Mouse (Mus musculus): ENCODE measurements around the gene Phf1.

Gene Phf1

DNA sequence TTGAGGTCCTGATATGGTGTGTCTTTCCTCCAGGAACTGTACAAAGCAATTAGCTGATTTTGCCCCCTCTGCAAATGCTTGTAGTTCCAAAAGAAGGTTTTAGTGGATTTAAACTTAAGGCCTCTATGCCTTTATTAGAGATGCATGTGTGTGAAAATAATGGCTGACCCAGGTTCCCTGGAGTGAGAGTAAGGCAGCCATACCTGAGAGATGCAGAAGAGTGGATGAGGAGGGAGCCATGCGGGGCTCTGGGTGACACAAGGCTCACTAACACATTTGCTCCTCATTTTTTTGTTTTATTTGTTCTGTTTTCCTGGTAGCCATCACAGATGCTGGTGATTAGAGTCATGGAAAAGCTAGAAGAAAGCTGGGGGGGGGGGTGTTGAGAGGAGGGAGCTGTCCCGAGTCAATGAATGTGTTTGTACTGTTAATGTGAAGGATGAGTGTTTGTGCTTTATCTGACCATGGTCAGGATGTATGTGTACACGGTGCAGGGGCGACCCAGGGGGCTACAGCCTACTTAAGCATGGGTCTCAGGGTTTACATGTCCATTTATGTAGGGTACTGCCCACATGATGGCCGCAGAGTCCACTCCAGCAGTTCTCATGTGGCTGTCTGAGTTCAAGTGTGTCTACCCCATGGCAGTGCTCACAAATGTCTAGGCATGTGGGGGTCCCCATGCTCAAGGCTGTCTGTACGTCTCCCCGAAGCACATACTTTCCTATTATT is 17.9 kb downstream of the Phf1 start:
- no peak for DNase-seq (ENCODE audit: extremely low spot score)

DNA sequence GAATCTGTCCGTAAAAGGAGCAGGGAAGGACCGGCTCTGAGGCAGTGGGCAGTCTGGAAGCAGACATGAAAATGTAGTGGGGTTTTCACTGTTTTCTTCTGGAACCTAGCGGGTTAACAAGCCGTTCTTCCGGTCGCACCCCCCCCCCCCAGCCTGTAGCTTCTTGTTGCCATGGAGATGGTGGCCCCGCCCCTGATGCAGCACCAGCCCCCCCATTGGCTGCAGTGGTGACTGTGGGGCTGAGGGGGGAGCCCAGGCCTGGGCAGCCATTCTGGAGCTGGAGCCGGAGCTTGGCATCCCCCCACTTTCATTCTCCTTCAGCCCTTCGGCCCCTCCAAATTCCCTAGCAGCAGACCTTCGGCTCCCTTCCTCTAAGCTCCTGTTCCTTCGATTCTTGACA is 18.6 kb downstream of the Phf1 start:
- DNase-seq (ENCODE audit: extremely low spot score) = peak; percentile 87

DNA sequence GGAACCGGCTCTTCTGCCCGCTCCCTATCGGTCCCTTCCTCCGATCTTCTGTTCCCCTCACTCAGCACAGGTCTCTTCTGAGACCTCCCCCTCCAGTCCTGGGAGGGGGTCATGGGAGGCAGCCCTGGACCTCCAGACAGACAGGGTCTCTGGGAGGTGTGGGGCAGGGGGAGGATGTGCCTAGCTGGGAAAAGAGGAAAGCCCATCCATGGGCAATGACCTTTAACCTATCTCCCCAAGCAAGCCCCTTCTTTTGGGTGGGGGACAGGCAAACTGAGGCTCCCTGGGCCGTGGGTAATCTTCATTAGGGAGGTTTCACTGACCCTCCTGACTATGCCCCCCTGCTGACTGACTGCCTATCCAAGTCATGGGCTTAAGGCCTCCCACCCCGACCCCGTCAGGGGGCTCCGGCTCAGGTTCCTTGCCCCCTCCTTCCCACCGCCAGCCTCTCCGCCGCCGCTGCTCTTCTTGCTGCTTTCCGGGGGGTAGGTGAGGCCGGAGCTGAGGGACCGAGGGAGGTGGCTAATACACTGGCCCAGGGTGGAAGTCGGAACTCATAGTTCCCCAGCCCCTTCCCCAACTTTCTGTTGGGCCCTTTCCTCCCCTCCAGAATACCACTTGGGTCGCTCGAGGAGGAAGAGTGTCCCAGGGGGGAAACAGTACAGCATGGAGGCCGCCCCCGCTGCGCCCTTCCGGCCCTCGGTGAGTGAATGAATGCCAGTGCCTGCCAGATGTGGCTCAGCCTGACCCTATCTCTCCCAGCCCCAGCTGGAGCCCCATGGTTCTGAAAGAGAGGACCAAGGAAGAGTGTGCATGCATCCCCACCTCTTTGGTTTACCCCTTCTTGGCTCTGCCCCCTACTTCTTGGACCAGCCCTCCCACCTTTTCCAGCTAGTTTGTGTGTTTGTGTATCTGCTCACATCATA is 19.4 kb downstream of the Phf1 start:
- DNase-seq (ENCODE audit: extremely low spot score) = peak; percentile 15

DNA sequence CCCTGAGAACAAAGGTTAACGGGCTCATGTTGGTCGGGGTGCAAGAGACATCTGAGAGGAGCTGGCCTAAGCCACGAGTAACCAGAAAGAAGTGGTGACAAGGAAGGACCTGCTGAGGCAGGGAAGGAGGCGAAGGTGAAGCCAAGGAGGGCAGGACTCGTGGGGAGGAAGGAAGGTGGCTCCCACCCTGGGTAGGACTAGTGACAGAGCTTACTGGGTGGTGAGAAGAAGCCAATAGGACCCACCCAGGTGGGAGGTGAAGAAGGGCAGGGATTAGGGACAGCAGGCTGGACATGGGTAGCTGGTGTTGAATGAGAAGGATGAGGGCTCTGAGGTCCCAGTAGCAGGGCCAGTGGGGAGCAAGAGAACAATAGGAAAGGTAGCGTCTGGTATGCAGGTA is 20.3 kb downstream of the Phf1 start:
- DNase-seq (ENCODE audit: extremely low spot score) = peak; percentile 11

DNA sequence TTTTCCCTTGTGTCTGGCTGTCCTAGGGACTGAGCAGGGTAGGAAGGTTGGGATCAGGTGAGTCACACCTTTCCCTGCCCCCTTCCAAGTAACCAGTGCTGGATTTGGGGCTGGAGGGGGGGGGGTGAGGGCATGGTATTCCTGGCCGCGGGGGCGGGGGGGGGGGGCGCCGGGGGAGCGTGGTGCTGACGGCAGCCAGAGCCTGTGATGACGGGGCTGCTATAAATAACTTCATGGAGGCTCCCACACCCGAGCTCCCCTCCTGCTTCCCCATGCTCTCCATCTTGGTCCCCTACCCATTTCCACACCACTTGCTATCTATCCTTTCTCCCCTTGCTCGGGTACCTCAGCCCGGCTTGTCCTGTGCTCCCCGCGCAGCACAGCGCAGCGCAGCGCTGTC is 20.9 kb downstream of the Phf1 start:
- peak; percentile 9 for DNase-seq (ENCODE audit: extremely low spot score)

DNA sequence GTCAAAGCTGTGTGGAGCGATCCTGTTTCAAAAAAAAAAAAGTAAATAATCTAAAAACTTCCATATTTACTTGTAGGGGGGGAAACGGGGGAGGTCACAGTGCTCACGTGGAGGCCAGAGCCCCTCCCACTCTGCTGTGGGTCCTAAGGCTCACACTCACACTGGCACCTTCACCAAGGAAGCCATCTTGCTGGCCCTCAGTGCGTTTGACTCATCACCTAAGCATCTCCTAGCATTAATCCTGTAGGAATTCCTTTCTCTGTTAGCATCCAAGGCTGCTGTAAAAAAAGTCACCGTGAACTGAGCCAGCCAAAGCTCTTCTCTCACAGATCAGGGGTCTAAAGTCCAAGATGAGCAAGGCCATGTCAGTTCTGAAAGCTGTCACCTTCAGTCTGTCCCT is 23.5 kb downstream of the Phf1 start:
- DNase-seq (ENCODE audit: extremely low spot score) = no peak

DNA sequence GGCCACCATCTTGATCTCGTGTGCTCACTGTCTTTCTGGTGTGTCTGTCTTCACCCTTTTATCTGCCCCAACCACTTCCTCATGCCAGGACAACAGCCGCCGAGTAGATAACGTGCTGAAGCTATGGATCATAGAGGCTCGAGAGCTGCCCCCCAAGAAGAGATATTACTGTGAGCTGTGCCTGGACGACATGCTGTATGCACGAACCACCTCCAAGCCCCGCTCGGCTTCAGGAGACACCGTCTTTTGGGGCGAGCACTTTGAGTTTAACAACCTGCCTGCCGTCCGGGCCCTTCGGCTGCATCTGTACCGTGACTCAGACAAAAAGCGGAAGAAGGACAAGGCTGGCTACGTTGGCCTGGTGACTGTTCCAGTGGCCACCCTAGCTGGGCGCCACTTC is 24.0 kb downstream of the Phf1 start:
- no peak for DNase-seq (ENCODE audit: extremely low spot score)

DNA sequence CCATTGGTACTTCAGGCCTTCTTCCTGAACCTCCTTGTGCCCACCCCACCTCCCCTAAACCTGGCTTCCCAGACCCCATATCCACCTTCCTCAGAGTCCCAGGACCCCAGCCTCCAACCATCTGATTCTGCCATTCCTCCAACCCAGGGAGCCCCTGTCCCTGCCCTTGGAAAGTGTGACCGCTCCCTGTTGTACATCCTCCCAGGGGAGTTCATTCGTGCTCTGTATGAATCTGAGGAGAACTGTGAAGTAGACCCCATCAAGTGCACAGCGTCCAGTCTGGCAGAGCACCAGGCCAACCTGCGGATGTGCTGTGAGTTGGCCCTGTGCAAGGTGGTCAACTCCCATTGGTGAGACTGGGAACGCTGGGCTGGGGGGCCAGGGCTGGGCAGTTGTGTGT is 25.0 kb downstream of the Phf1 start:
- no peak for DNase-seq (ENCODE audit: extremely low spot score)

DNA sequence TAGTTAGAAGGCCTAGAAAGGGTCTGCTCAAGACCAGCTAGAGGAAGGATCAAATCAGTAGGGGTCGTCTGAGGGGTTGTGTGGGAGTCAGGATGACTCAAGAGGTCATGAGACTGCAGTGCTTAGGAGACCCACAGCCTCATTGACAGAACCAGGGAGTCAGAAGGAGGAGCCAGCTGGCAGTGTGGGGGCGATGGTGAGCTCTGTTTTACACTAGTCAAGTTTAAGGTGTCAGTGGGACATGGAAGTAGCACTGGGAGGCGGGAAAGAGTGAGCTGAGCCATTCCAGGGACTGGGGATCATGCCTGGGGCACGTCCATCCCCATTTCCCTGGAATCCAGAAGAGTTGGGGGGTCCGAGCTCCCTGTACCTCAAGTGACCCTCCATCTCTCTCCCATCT is 26.0 kb downstream of the Phf1 start:
- no peak for DNase-seq (ENCODE audit: extremely low spot score)

DNA sequence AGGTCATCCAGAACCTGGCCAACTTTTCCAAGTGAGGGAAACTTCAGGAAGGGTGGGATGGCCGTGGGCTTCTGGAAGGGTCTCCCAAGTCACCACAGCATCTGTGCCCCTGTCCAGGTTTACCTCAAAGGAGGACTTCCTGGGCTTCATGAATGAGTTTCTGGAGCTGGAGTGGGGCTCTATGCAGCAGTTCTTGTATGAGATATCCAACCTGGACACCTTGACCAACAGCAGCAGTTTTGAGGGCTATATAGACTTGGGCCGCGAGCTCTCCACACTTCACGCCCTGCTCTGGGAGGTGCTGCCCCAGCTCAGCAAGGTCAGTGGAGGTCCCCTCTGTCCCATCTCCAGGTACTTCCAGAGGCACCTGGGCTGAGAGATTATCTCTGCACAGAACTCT is 27.0 kb downstream of the Phf1 start:
- DNase-seq (ENCODE audit: extremely low spot score) = no peak

DNA sequence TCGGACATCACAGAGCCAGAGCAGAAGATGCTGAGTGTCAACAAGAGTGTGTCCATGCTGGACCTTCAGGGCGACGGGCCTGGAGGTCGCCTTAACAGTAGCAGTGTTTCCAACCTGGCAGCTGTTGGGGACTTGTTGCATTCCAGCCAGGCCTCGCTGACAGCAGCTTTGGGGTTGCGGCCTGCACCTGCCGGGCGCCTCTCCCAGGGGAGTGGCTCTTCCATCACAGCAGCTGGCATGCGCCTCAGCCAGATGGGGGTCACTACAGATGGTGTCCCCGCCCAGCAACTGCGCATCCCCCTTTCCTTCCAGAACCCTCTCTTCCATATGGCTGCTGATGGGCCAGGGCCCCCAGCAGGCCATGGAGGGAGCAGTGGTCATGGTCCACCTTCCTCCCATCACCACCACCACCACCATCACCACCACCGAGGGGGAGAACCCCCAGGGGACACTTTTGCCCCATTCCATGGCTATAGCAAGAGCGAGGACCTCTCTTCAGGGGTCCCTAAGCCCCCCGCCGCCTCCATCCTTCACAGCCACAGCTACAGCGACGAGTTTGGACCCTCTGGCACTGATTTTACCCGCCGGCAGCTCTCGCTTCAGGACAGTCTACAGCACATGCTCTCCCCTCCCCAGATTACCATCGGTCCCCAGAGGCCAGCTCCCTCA is 28.9 kb downstream of the Phf1 start:
- no peak for DNase-seq (ENCODE audit: extremely low spot score)

DNA sequence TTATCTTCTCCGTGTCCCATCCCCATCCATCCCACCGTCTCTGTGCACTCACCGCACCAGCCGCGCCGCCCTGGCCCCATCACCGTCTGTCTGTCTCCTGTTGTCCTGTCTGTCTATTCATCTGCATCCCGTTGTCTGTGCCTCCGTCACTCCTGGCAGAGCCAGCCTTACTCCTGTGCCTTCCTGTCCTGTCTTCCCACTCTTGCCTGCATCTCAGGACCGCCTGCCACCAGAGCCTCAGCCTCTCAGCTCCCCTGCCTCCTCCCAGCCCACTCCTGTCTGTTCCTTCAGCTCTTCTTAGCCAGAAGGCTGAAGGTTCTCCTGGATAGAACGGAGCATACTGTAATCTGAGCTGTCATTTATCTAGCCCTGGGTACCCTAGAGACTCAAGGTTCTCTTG is 34.1 kb downstream of the Phf1 start:
- no peak for DNase-seq (ENCODE audit: extremely low spot score)

DNA sequence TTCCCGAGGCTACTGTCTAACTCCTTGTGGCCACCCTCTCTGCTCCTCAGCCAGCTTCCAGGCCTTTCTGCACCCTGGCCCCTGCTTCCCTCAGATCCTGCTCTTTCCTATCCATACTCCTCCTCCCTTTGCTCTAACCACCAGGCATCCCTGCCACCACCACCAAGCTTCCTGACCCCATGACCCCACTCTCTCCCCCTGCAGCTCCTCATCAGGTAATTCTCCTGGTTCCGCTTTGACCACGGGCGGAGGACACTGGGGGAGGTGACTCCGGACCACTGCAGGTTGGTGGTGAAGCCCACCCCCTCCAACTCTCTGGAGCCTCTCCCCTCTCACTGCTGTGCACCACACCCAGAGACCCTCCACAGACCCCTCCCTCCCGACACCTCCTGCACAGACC is 34.6 kb downstream of the Phf1 start:
- no peak for DNase-seq (ENCODE audit: extremely low spot score)

DNA sequence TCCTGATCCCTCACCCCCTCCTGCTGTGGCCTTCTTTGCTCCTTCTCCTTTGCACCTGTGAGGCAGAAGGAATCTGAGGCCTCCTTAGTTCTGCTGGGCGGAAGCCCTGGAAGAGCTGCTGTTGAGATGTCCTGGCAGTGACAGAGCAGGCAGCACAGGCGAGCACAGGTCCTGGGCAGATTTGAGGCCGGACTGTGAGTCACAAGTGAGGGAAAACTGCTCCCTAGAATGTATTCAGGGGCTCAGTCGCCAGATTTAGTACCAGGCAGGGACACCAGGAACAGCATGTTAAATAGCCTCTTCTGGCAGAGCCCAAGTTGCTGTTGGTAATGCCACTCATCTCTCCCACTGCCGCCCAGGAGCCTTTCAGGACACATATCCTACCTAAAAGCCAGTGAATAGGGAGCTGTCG is 35.4 kb downstream of the Phf1 start:
- no peak for DNase-seq (ENCODE audit: extremely low spot score)

DNA sequence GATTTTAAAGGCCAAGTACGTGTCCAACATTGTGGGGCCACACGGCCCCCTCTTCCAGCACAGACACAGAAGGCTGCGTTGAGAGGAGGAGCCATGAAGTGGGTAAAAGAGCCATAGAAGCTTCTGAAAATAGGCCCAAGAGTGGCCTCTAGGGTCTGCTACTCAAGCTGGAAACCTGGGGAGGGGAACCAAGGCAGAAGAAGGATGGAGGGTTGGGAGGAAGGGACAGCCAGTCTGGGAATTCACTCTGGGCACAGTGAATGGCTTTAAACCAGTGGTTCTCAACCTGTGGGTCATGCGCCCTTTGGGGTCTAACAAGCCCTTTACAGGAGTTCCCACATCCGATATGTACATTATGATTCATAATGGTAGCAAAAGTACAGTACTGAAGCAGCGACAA is 36.4 kb downstream of the Phf1 start:
- no peak for DNase-seq (ENCODE audit: extremely low spot score)

DNA sequence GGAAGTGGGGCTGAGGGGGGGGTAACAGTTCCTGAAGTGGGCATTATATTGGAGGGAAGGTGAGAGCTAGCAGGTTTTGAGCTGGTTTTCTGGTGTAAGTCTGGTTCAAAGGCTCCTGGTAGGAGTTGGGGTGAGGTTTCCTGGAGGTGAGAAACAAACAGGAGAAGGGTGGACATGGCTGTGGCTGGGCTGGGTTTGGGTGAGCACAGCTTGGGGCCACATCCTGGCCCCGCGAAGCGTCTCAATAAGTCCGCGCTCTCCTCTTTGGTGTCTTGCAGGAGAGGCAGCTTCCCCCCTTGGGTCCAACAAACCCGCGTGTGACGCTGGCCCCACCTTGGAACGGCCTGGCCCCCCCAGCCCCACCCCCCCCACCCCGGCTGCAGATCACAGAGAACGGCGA is 37.4 kb downstream of the Phf1 start:
- DNase-seq (ENCODE audit: extremely low spot score) = no peak

DNA sequence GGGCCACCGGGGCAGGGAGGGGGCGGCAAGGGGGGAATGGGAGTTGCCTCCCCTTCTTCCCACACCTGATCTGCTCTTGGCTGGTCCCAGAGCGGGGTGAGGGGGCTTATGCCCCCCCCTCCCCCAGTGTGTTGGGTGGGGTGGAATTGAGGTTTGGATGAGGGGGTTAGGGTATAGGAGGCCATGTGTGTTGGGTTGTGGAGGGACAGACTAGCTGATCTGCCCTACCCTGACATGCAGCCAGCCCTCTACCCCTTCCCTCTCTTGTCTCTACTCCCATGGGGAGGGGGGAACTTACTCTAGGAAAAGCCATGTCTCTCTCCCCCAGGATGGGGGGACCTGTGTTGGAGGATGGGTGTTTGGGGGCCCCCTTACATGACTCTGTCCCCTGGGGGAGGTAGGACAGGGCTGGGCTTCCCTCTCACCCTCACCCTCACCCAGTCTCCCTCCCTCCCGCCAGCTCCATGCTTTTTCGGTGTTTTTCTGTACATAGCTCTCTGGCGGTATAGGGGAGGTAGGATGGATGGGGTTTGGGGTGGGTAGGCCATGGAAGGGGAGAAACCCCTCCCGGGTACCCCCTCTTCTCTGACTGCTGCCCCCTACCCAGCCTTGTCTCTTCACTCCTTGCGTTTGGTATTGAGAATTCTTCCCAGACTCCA is 38.5 kb downstream of the Phf1 start:
- DNase-seq (ENCODE audit: extremely low spot score) = peak; percentile 8

DNA sequence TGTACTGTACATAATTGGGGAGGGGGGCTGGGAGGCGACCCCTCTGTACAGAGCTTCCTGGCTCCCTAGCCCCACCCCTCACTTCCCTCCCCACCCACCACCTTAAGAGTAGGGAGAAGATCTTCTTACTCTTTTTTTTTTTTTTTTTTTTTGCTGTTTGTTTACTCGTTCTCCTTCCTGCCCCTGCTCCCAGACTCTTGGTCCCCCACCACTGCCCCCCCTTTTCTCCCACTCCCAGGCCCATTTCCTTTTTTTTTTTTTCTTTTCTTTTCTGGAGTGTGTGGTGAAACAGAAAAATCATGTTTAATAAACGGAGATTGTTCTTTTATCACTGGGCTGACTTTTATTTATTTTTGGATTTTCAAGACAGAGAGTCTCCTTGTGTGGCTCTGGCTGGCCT is 39.3 kb downstream of the Phf1 start:
- no peak for DNase-seq (ENCODE audit: extremely low spot score)

DNA sequence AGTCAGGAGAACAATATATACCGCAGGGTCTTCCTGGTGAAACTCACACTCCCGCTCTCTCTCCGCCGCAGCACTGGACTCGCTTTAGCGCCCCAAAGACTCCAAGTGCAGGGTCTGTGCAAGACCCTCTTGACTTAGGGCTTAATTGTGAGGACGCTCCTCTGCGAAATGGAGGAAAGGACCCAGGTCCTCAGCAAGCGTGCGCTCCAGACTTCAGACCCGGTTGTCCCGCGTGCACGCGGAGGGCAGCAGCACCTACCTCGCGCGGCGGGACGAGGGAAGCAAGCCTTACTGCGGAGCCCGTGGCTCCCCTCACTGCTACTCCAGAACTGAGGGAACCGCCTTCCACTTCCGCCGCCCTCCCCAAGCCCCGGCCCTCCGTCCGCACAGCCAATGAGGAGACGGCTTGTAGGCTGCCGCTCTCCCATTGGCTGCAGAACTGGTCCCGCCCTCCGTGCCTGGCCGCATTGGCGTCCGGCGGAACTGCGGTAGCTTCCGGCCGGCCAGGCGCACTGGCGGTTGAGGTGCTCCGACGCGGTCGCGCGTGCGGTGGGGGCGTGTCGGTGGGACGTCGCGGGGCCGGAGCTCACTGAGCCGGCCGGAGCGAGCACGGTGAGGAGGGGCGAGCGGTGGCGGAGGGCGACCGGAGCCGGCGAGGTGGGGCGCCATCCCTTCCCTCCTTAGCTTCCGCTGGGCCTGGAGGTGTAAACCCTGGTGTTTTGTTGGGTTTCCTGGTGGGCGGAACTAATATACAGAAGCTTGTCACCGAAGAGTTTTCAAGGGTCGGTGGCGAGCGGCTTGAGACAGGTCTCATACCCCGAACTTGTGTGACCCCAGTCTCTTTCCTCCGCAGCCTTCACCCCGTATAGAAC is 40.1 kb downstream of the Phf1 start, which contains the start of gene Zbtb9:
Gene Zbtb9, plus strand, starts transcription at position 465 of the 872 bp plus-strand sequence.
- peak; percentile 94 for DNase-seq (ENCODE audit: extremely low spot score)

DNA sequence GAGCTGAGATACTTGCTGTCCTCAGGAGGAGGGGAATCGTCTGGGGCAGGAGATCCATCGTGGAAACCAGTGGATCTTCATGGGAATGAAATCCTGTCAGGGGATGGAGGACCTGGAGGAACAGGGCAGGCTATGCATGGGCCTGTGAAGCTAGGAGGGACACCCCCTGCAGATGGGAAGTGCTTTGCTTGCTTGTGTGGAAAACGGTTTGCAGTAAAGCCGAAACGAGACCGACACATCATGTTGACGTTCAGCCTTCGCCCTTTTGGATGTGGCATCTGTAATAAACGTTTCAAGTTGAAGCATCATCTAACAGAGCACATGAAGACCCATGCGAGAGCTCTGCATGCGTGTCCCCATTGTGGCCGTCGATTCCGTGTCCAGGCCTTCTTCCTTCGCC is 41.7 kb downstream of the Phf1 start:
- DNase-seq (ENCODE audit: extremely low spot score) = no peak

DNA sequence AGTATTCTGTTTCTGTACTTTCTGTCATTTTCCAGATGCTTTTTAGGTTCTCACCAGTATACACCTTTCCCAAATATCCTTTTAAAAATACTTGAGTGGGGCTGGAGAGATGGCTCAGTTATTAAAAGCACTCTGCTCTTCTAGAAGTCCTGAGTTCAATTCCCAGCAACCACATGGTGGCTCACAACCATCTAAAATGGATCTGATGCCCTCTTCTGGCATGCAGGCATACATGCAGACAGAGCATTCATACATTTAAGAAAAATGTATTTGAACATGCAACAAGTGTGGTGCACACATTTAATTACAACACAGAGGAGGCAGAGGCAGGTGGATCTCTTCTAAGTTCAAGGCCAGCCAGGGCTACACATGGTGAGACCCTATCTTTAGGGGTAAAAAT is 42.6 kb downstream of the Phf1 start:
- no peak for DNase-seq (ENCODE audit: extremely low spot score)

All from embryo, embryonic 9.5 days (tissue).